Mouse (Mus musculus): ENCODE data around the gene Abcc8. TPM values are rescaled to one million over a fixed set of nuclear protein-coding genes. Genes with fewer than 3 reads are reported as not detected.
"Not testable (repeated sequence)": the region's sequence is repeated elsewhere in the genome, so short reads cannot be mapped to it uniquely, and the experiment has no call there.

The Abcc8 gene
- polyA plus RNA-seq, 1 experiment from 2014 or later = 14.1 TPM

DNA sequence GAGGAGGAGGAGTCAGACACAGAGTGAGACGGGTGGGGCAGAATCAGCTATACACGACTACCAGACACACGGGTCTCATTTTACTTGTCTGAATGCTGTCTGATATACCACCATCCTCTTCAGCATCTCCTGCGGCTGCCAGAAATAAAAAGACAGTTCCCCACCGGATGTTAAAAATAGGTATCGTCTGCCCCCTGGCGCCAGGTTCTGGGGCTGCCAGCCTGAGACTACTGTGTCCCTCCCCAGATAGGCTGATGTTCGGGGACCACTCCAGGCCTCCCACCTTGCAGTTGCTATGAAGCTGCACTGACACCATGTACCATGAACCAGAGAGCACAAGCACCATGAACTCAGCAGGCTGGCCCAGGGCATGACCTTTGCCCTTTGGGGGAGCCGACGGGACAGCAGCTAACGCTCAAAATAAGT is 24.2 kb upstream of the Abcc8 start:
- H3K36me3 ChIP-seq (ENCODE audit: control insufficient read depth, insufficient read depth, low read length) = no peaks in the 10 kb centered on the region
- H3K9me3 ChIP-seq (replicated peaks; ENCODE audit: control insufficient read depth, low read length) = no peaks in the 10 kb centered on the region
- DNase-seq (ENCODE audit: low spot score) (peak; percentile 72), ATAC-seq (peak; percentile 54)
- H3K4me2 ChIP-seq (ENCODE audit: low read length) = no peak overlapping the region
- H3K27ac ChIP-seq (ENCODE audit: low read depth, low read length) = no peak overlapping the region
- 0 out of 2 replicates have a peak, but pooled peaks cover 2% of the 10 kb centered on the region for H3K4me1 ChIP-seq (ENCODE audit: control insufficient read depth, insufficient read depth, low read length)
- WGBS = 39% methylated on average over 11 of the region's 11 CpGs
- H3K9ac ChIP-seq (ENCODE audit: low read length) = no peak overlapping the region
- no peak overlapping the region for H3K4me3 ChIP-seq (ENCODE audit: low read depth, low read length)
- H3K27me3 ChIP-seq (replicated peaks; ENCODE audit: control insufficient read depth, insufficient read depth, low read length) = no peaks in the 10 kb centered on the region

DNA sequence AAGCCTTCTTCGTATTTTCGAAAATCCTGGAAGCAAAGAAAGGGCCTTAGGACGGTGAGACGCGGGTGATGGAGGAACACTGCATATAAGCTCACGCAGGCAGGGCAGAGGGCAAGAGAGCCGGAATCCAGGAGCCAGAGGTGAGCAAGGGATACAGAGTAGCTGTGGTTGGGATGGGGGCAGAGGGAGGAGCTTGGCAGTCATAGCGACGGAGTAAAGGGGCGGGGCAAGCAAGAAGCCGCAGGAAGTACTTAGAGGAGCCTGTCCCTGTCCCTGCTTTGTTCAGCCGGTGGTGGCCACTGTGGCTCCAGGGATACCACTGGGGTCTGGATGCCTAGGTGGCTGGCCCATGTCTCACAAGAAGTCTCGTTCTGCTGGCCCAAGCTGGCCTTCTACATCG is 21.8 kb upstream of the Abcc8 start:
- DNase-seq (ENCODE audit: low spot score) (peak; percentile 34), ATAC-seq (peak; percentile 62)
- Histone ChIP-seq H3K9ac (ENCODE audit: low read length) (no peak overlapping the region), H3K4me2 (ENCODE audit: low read length) (peak overlapping the region; percentile 10; the same call in 1 of the 2 replicates), H3K4me3 (ENCODE audit: low read depth, low read length) (no peak overlapping the region), H3K36me3 (ENCODE audit: control insufficient read depth, insufficient read depth, low read length) (no peaks in the 10 kb centered on the region), H3K27me3 (replicated peaks; ENCODE audit: control insufficient read depth, insufficient read depth, low read length) (no peaks in the 10 kb centered on the region), H3K4me1 (ENCODE audit: control insufficient read depth, insufficient read depth, low read length) (0 out of 2 replicates have a peak, but pooled peaks cover 2% of the 10 kb centered on the region), H3K9me3 (replicated peaks; ENCODE audit: control insufficient read depth, low read length) (no peaks in the 10 kb centered on the region), H3K27ac (ENCODE audit: low read depth, low read length) (no peak overlapping the region)
- 8% methylated on average over 14 of the region's 14 CpGs for WGBS

DNA sequence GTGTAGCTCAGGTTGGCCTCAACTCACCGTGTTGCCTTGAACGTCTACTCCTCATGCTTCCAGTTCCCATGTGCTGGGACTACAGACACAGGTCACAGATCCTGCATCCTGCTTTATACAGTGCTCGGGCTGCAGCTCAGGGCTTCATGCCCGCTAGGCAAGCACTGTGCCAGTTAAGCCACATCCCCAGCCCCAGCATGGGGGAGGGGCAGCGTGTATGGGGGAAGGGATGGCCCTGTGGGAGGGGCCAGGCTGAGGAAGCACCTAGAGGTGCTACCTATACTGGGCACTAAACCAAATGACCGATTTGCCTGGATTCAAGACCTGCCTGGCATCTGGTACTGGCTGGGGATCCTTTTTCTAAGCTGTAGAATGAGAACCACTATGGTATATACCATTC is 20.2 kb upstream of the Abcc8 start:
- Histone ChIP-seq H3K9ac (ENCODE audit: low read length) (no peak overlapping the region), H3K4me2 (ENCODE audit: low read length) (no peak overlapping the region), H3K27me3 (replicated peaks; ENCODE audit: control insufficient read depth, insufficient read depth, low read length) (no peaks in the 10 kb centered on the region), H3K27ac (ENCODE audit: low read depth, low read length) (no peak overlapping the region), H3K9me3 (replicated peaks; ENCODE audit: control insufficient read depth, low read length) (no peaks in the 10 kb centered on the region), H3K36me3 (ENCODE audit: control insufficient read depth, insufficient read depth, low read length) (no peaks in the 10 kb centered on the region), H3K4me1 (ENCODE audit: control insufficient read depth, insufficient read depth, low read length) (0 out of 2 replicates have a peak, but pooled peaks cover 2% of the 10 kb centered on the region), H3K4me3 (ENCODE audit: low read depth, low read length) (no peak overlapping the region)
- no peak for ATAC-seq
- DNase-seq (ENCODE audit: low spot score) = no peak
- 63% methylated on average over 6 of the region's 6 CpGs for WGBS

GRCm38 (mm10) chr7:46195356-46195755 is 15.5 kb upstream of the Abcc8 start:
- H3K9me3 ChIP-seq (replicated peaks; ENCODE audit: control insufficient read depth, low read length) = no peaks in the 10 kb centered on the region
- H3K27me3 ChIP-seq (replicated peaks; ENCODE audit: control insufficient read depth, insufficient read depth, low read length) = no peaks in the 10 kb centered on the region
- no peak overlapping the region for H3K4me3 ChIP-seq (ENCODE audit: low read depth, low read length)
- WGBS = 90% methylated on average over 5 of the region's 5 CpGs
- H3K9ac ChIP-seq (ENCODE audit: low read length) = no peak overlapping the region
- DNase-seq (ENCODE audit: low spot score) = no peak
- H3K36me3 ChIP-seq (ENCODE audit: control insufficient read depth, insufficient read depth, low read length) = no peaks in the 10 kb centered on the region
- H3K27ac ChIP-seq (ENCODE audit: low read depth, low read length) = no peak overlapping the region
- H3K4me1 ChIP-seq (ENCODE audit: control insufficient read depth, insufficient read depth, low read length) = no peaks in the 10 kb centered on the region
- no peak overlapping the region for H3K4me2 ChIP-seq (ENCODE audit: low read length)
- no peak for ATAC-seq

DNA sequence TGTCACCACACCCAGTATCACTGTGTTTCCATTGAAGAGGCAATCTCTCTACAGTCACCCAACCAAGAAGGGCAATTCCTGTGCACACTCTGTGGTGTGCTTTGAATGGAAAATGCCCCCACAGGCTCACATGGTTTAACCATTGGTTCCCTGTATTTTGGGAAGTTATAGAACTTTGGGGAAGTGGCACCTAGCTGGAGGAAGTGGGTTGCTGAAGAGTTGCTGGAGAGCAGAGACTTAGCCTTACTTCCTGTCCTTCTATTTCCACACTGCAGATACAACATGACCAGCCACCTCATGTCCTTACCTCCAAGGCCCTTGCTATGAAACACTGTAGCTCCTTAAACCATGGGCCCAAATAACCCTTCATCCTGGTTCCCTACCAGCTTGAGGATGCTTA is 4.4 kb upstream of the Abcc8 start:
- ATAC-seq (no peak), DNase-seq (ENCODE audit: low spot score) (no peak)
- no peaks in the 10 kb centered on the region for H3K36me3 ChIP-seq (ENCODE audit: control insufficient read depth, insufficient read depth, low read length)
- H3K27ac ChIP-seq (ENCODE audit: low read depth, low read length) = no peak overlapping the region
- peaks cover 6% of the 10 kb centered on the region; the same call in 1 of the 2 replicates for H3K27me3 ChIP-seq (replicated peaks; ENCODE audit: control insufficient read depth, insufficient read depth, low read length)
- no peak overlapping the region for H3K4me2 ChIP-seq (ENCODE audit: low read length)
- H3K9me3 ChIP-seq (replicated peaks; ENCODE audit: control insufficient read depth, low read length) = no peaks in the 10 kb centered on the region
- no peak overlapping the region for H3K9ac ChIP-seq (ENCODE audit: low read length)
- no peak overlapping the region for H3K4me3 ChIP-seq (ENCODE audit: low read depth, low read length)
- no peaks in the 10 kb centered on the region for H3K4me1 ChIP-seq (ENCODE audit: control insufficient read depth, insufficient read depth, low read length)

DNA sequence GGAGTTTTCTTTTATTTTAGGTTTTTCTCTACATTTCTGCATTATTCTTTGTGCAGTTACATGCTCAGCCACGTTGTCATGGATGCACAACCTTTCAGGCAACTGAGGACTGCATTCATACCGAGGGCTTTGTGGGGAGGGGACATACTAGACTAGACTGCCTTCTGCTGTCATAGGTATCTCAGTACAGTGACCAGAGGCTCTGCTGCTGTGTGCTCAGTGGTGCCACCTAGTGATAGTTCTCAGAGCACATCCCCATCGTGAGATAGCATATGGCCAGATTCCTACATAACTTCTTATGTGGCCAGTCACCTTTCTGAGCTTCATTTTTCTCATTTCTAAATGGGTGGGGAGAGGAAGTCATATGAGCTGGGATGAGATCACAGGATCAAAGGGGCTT is 1.8 kb upstream of the Abcc8 start:
- Histone ChIP-seq H3K4me1 (ENCODE audit: control insufficient read depth, insufficient read depth, low read length) (no peaks in the 10 kb centered on the region), H3K4me2 (ENCODE audit: low read length) (no peak overlapping the region), H3K4me3 (ENCODE audit: low read depth, low read length) (no peak overlapping the region), H3K27me3 (replicated peaks; ENCODE audit: control insufficient read depth, insufficient read depth, low read length) (peaks cover 13% of the 10 kb centered on the region; the same call in 1 of the 2 replicates), H3K36me3 (ENCODE audit: control insufficient read depth, insufficient read depth, low read length) (no peaks in the 10 kb centered on the region), H3K27ac (ENCODE audit: low read depth, low read length) (no peak overlapping the region), H3K9ac (ENCODE audit: low read length) (no peak overlapping the region), H3K9me3 (replicated peaks; ENCODE audit: control insufficient read depth, low read length) (no peaks in the 10 kb centered on the region)
- peak; percentile 81 for DNase-seq (ENCODE audit: low spot score)
- ATAC-seq = peak; percentile 73; the same call in 1 of the 2 replicates
- WGBS = 4% methylated on average over 3 of the region's 3 CpGs

- not testable (repeated sequence) for ATAC-seq; H3K4me2 ChIP-seq (ENCODE audit: low read length); DNase-seq (ENCODE audit: low spot score); H3K4me1 ChIP-seq (ENCODE audit: control insufficient read depth, insufficient read depth, low read length); H3K9me3 ChIP-seq (replicated peaks; ENCODE audit: control insufficient read depth, low read length); H3K27me3 ChIP-seq (replicated peaks; ENCODE audit: control insufficient read depth, insufficient read depth, low read length); H3K4me3 ChIP-seq (ENCODE audit: low read depth, low read length); H3K27ac ChIP-seq (ENCODE audit: low read depth, low read length); H3K36me3 ChIP-seq (ENCODE audit: control insufficient read depth, insufficient read depth, low read length); H3K9ac ChIP-seq (ENCODE audit: low read length)
- 88% methylated on average over 1 of the region's 1 CpGs for WGBS
These were observed 10.9 kb downstream of the Abcc8 start for GRCm38 (mm10) chr7:46168980-46169379.

DNA sequence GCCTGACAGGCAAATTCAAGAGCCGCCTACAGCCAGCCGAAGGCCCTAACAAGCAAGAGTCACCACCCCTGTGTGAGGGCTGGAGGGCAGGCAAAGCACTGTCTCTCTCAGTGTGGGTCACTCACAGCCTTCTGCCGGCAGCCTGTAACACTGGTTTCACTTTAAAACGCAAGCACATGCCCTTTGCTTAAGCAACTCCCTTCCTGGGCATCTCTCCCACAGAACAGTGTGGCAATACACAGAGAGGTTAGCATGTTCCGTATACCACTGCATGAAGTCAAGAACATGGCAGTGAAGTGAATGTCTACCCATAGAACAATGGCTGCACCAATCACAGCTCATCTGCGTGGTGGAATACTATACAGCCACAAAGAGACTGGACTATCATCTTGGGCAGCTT is 11.4 kb downstream of the Abcc8 start:
- 92% methylated on average over 6 of the region's 6 CpGs for WGBS
- H3K27me3 ChIP-seq (replicated peaks; ENCODE audit: control insufficient read depth, insufficient read depth, low read length) = no peaks in the 10 kb centered on the region
- no peak for ATAC-seq

GRCm38 (mm10) chr7:46167901-46168300 is 11.9 kb downstream of the Abcc8 start:
- Histone ChIP-seq H3K36me3 (ENCODE audit: control insufficient read depth, insufficient read depth, low read length) (no peaks in the 10 kb centered on the region), H3K27me3 (replicated peaks; ENCODE audit: control insufficient read depth, insufficient read depth, low read length) (no peaks in the 10 kb centered on the region), H3K9me3 (replicated peaks; ENCODE audit: control insufficient read depth, low read length) (no peaks in the 10 kb centered on the region), H3K4me2 (ENCODE audit: low read length) (no peak overlapping the region), H3K27ac (ENCODE audit: low read depth, low read length) (no peak overlapping the region), H3K4me1 (ENCODE audit: control insufficient read depth, insufficient read depth, low read length) (peaks cover under 1% of the 10 kb centered on the region; the same call in 1 of the 2 replicates), H3K9ac (ENCODE audit: low read length) (no peak overlapping the region), H3K4me3 (ENCODE audit: low read depth, low read length) (no peak overlapping the region)
- WGBS = 97% methylated on average over 7 of the region's 7 CpGs
- DNase-seq (ENCODE audit: low spot score) (no peak), ATAC-seq (no peak)

More for the DNA sequence above, 11.4 kb downstream of the Abcc8 start:
- H3K9me3 ChIP-seq (replicated peaks; ENCODE audit: control insufficient read depth, low read length) = no peaks in the 10 kb centered on the region
- no peak for DNase-seq (ENCODE audit: low spot score)
- no peak overlapping the region for H3K4me2 ChIP-seq (ENCODE audit: low read length)
- no peak overlapping the region for H3K9ac ChIP-seq (ENCODE audit: low read length)
- no peaks in the 10 kb centered on the region for H3K4me1 ChIP-seq (ENCODE audit: control insufficient read depth, insufficient read depth, low read length)
- no peak overlapping the region for H3K27ac ChIP-seq (ENCODE audit: low read depth, low read length)
- no peaks in the 10 kb centered on the region for H3K36me3 ChIP-seq (ENCODE audit: control insufficient read depth, insufficient read depth, low read length)
- no peak overlapping the region for H3K4me3 ChIP-seq (ENCODE audit: low read depth, low read length)

Data from forebrain, embryonic 14.5 days (tissue).